21 mouse cellular contexts compared by ENCODE assay signal in genomic region chr4:156096191-156096590, GRCm38 (mm10). TPM values are rescaled to one million over a fixed set of nuclear protein-coding genes. Genes with fewer than 3 reads are reported as not detected.
DNase-seq lines count a peak whose midpoint lies in the region; TF ChIP-seq lines count a peak whose summit lies in the region.
"Had no signal": no experiment of that assay in that cellular context is flagged by ENCODE, and none has a peak within 500 bp of the region (broad histone marks: within the 10 kb centered on the region; RNA-seq: fewer than 3 reads in every experiment).

No protein-coding gene starts in this region.

- H3K4me2 ChIP-seq in CH12.LX (ENCODE audit: insufficient read depth, low read depth, poor library complexity, severe bottlenecking) = no peak overlapping the region

- in situ Hi-C loops in CH12.LX (cut with MboI; ENCODE audit: low pct_ligation_motif_present, low pct_unique_long_range_greater_than_20kb, low sequenced_read_pairs) = loop anchor here (10.0 kb wide), 1 partner anchor 131 kb away; the partner anchor contains the start of gene C1qtnf12

- H3K36me3 ChIP-seq in CH12.LX (replicated peaks in 1 of 2; ENCODE audit: control insufficient read depth in 1 of 2, insufficient read depth in 1 of 2, low read length in 1 of 2) (no peaks in the 10 kb centered on the region), MEL (ENCODE audit: control insufficient read depth in 1 of 2, insufficient read depth in 2 of 2, low read length in 2 of 2) (0 out of 4 replicates have a peak, but pooled peaks cover 0 to 2% of the 10 kb centered on the region in 2 experiments)
- no peaks in the 10 kb centered on the region for H3K36me3 ChIP-seq in heart, embryonic 10.5 days
- H3K36me3 ChIP-seq: G1E had no signal

- H3K79me2 ChIP-seq in CH12.LX (replicated peaks; ENCODE audit: control insufficient read depth, extremely low read depth, insufficient read depth, poor library complexity, severe bottlenecking) (no peaks in the 10 kb centered on the region), MEL (ENCODE audit: control insufficient read depth, insufficient read depth, low read length, poor library complexity) (no peaks in the 10 kb centered on the region)

- H3K27ac ChIP-seq in CH12.LX (ENCODE audit: insufficient read depth, low read depth) (no peak overlapping the region), MEL (ENCODE audit: control insufficient read depth, low read depth, low read length) (no peak overlapping the region)
- no peak overlapping the region for H3K27ac ChIP-seq in heart, embryonic 10.5 days

- TF ChIP-seq EP300 in CH12.LX (IDR thresholded peaks at IDR 0.05; ENCODE audit: low read length) (no peak), MEL (IDR thresholded peaks at IDR 0.05; ENCODE audit: low read depth in 1 of 2, low read length in 2 of 2) (no peak)

- H3K27me3 ChIP-seq in CH12.LX (replicated peaks) = no peaks in the 10 kb centered on the region
- H3K27me3 ChIP-seq in MEL (ENCODE audit: control insufficient read depth in 1 of 2, insufficient read depth in 2 of 2, low read length in 2 of 2) = peaks cover 2 to 3% of the 10 kb centered on the region in 2 experiments; a peak in 2 of 4 replicates
- H3K27me3 ChIP-seq in heart, embryonic 10.5 days (ENCODE audit: insufficient read depth, poor library complexity, severe bottlenecking) = 0 out of 2 replicates have a peak, but pooled peaks cover 4% of the 10 kb centered on the region
- H3K27me3 ChIP-seq: Patski had no signal

- H3K4me1 ChIP-seq in CH12.LX (ENCODE audit: control insufficient read depth in 1 of 2, insufficient read depth in 2 of 2) (peaks cover 25 to 65% of the 10 kb centered on the region in 2 experiments), MEL (ENCODE audit: control insufficient read depth in 1 of 2, insufficient read depth in 2 of 2, low read length in 2 of 2) (no peaks in the 10 kb centered on the region; a peak in 1 of 4 replicates)
- peaks cover 13% of the 10 kb centered on the region for H3K4me1 ChIP-seq in heart, embryonic 10.5 days

- TF ChIP-seq RAD21 in CH12.LX (IDR thresholded peaks at IDR 0.05; ENCODE audit: low read depth, low read length) (no peak), MEL (IDR thresholded peaks at IDR 0.05; ENCODE audit: low read depth, low read length) (no peak)

- TF ChIP-seq POLR2A in CH12.LX (IDR thresholded peaks at IDR 0.05; ENCODE audit: low read depth, low read length) (no peak), MEL (IDR thresholded peaks at IDR 0.05; ENCODE audit: control insufficient read depth in 1 of 2, insufficient read depth in 1 of 2, low read depth in 1 of 2, low read length in 2 of 2, poor library complexity in 1 of 2) (no peak)

- H3K9ac ChIP-seq in CH12.LX (ENCODE audit: insufficient read depth, low read depth) (no peak overlapping the region), MEL (ENCODE audit: control insufficient read depth, low read depth, low read length, poor library complexity, severe bottlenecking) (no peak overlapping the region)

- WGBS in heart, embryonic 10.5 days = 93% methylated on average over 1 of the region's 1 CpGs

- H3K9me3 ChIP-seq in CH12.LX (replicated peaks; ENCODE audit: low read length) (no peaks in the 10 kb centered on the region), MEL (replicated peaks; ENCODE audit: insufficient read depth, low read length) (no peaks in the 10 kb centered on the region)
- H3K9me3 ChIP-seq in heart, embryonic 10.5 days = no peaks in the 10 kb centered on the region
- H3K9me3 ChIP-seq: G1E had no signal

- DNase-seq in CH12.LX (ENCODE audit: extremely low read depth) = no peak
- DNase-seq in MEL (ENCODE audit: low read depth, low spot score) = no peak
- no peak for DNase-seq in spleen, adult 12 weeks (ENCODE audit: low spot score)
- DNase-seq in heart, embryonic 10.5 days (ENCODE audit: low spot score) = no peak
- DNase-seq: adrenal gland, adult 2 months; adrenal gland, adult 8-10 months; adrenal gland, postnatal 10 days; adrenal gland, postnatal 14 days; adrenal gland, postnatal 25 days; adrenal gland, postnatal 36 days; B cell, adult 2 months; cerebellum, adult 11 months; cerebellum, adult 11-12 months; cerebellum, adult 18-20 months; cerebellum, adult 2 months; cerebellum, adult 8-10 months had no signal

- dilution Hi-C loops in CH12.LX (cut with MboI; ENCODE audit: extremely low pct_ligation_motif_present, extremely low pct_unique_long_range_greater_than_20kb, low sequenced_read_pairs) = no loop called here

- no peak for TF ChIP-seq CTCF in CH12.LX (conservative IDR thresholded peaks at IDR 0.05 in 1 of 2, IDR thresholded peaks at IDR 0.05 in 1 of 2; ENCODE audit: low read depth in 2 of 2, low read length in 2 of 2)
- TF ChIP-seq CTCF in MEL (IDR thresholded peaks at IDR 0.05 in 2 of 3, conservative IDR thresholded peaks at IDR 0.05 in 1 of 3; ENCODE audit: control insufficient read depth in 1 of 3, insufficient read depth in 1 of 3, low read depth in 2 of 3, low read length in 3 of 3, poor library complexity in 1 of 3, severe bottlenecking in 1 of 3) = no peak

- H3K4me3 ChIP-seq in CH12.LX (replicated peaks in 1 of 3; ENCODE audit: low read depth in 2 of 3, low read length in 2 of 3, poor library complexity in 1 of 3) (no peak overlapping the region), MEL (ENCODE audit: control insufficient read depth in 1 of 2, insufficient read depth in 1 of 2, low read depth in 2 of 2, low read length in 2 of 2) (no peak overlapping the region)
- H3K4me3 ChIP-seq in heart, embryonic 10.5 days = no peak overlapping the region

TF ChIP-seq in CH12.LX, 34 proteins besides CTCF, POLR2A, EP300 and RAD21:
- no peak for TF ChIP-seq USF2 (conservative IDR thresholded peaks at IDR 0.05; ENCODE audit: low read depth, low read length)
- no peak for TF ChIP-seq UBTF (IDR thresholded peaks at IDR 0.05; ENCODE audit: low read depth, low read length)
- TF ChIP-seq ZMIZ1 (IDR thresholded peaks at IDR 0.05; ENCODE audit: low read depth, low read length) = no peak
- TF ChIP-seq TBP (conservative IDR thresholded peaks at IDR 0.05; ENCODE audit: low read depth, low read length) = no peak
- TF ChIP-seq ZNF384 (IDR thresholded peaks at IDR 0.05; ENCODE audit: low read depth, low read length) = peak; percentile 81
- no peak for TF ChIP-seq KAT2A (IDR thresholded peaks at IDR 0.05; ENCODE audit: insufficient replicate concordance, low read length)
- no peak for TF ChIP-seq NELFE (IDR thresholded peaks at IDR 0.05; ENCODE audit: low read depth, low read length)

TF ChIP-seq in MEL, 35 proteins besides CTCF, POLR2A, EP300 and RAD21:
- TF ChIP-seq MXI1 (IDR thresholded peaks at IDR 0.05; ENCODE audit: low read depth, low read length) = no peak
- 0 out of 2 replicates have a peak, but pooled peaks have one; percentile 32 for TF ChIP-seq TBP (IDR thresholded peaks at IDR 0.05; ENCODE audit: low read depth, low read length)
- TF ChIP-seq ZNF384 (IDR thresholded peaks at IDR 0.05; ENCODE audit: low read depth, low read length) = peak; percentile 51

RNA-seq across cellular contexts. Expression of gene 9430015G10Rik, which starts 13.6 kb away (rescaled TPM):
- total RNA-seq in CH12.LX (2012; rRNA removed) (34.3 and 37.7 TPM in 2 replicates), CH12.LX (2014; rRNA removed) (29.8 and 31.1 TPM in 2 replicates), MEL (2012; rRNA removed) (27.5 and 28.7 TPM in 2 replicates)
- polyA plus RNA-seq in CH12.LX (2012; ENCODE audit: insufficient read length, low read depth) (29.8 and 33.2 TPM in 2 replicates), MEL (2012; ENCODE audit: insufficient read depth in 1 of 2, insufficient read length in 2 of 2, low read depth in 1 of 2, low replicate concordance in 2 of 2, missing spikeins in 1 of 2) (10 to 100 TPM in 1 of 2 experiments, not detected in 1; 52.9 TPM)
- 32.2 and 45.6 TPM in 2 replicates for polyA plus RNA-seq in heart, embryonic 10.5 days (2016; fragmentation: Nextera tagmentation; extraction: Ambion mirVana)

RNA-seq across cellular contexts. Expression of gene Rnf223, which starts 34.1 kb away (rescaled TPM):
- total RNA-seq in CH12.LX (2012; rRNA removed) (0.21 and 0.29 TPM in 2 replicates), CH12.LX (2014; rRNA removed) (0.07 and 0.18 TPM in 2 replicates), MEL (2012; rRNA removed) (0.65 TPM in 2 replicates)
- polyA plus RNA-seq in CH12.LX (2012; ENCODE audit: insufficient read length, low read depth) (0.55 and 0.80 TPM in 2 replicates), MEL (2012; ENCODE audit: insufficient read depth in 1 of 2, insufficient read length in 2 of 2, low read depth in 1 of 2, low replicate concordance in 2 of 2, missing spikeins in 1 of 2) (1 to 10 TPM in 1 of 2 experiments, not detected in 1; 2.5 TPM)
- polyA plus RNA-seq in heart, embryonic 10.5 days (2016; fragmentation: Nextera tagmentation; extraction: Ambion mirVana) = 0.27 and 0.55 TPM in 2 replicates
- total RNA-seq: adrenal gland, postnatal 14 days had no signal
- polyA plus RNA-seq: CD4-positive, CD25-positive, alpha-beta regulatory T cell, adult 4 months had no signal

RNA-seq across cellular contexts. Expression of gene Ttll10, which starts 37.0 kb away (rescaled TPM):
- total RNA-seq in CH12.LX (2012; rRNA removed) (0.04 TPM in 1 of 2 replicates, not detected in the other), CH12.LX (2014; rRNA removed) (not detected in 2 replicates), MEL (2012; rRNA removed) (not detected in 2 replicates)
- polyA plus RNA-seq in CH12.LX (2012; ENCODE audit: insufficient read length, low read depth) (not detected in 2 replicates), MEL (2012; ENCODE audit: insufficient read depth in 1 of 2, insufficient read length in 2 of 2, low read depth in 1 of 2, low replicate concordance in 2 of 2, missing spikeins in 1 of 2) (under 1 TPM in 1 of 2 experiments, not detected in 1; 0.11 TPM)
- polyA plus RNA-seq in heart, embryonic 10.5 days (2016; fragmentation: Nextera tagmentation; extraction: Ambion mirVana) = 0.19 and 0.38 TPM in 2 replicates
- polyA plus RNA-seq: activated CD4-positive, CD25-positive, alpha-beta regulatory T cell, adult 4 months; C2C12; G1E had no signal

Comparison
In these comparisons a context has a peak if more than half of its experiments do, and no peak if none do; other contexts are left out.
1. Of the 35 proteins assayed by ChIP-seq in both MEL and CH12.LX: peak only in MEL: TBP; only in CH12.LX: none; in both: ZNF384; in neither: 33.